Mouse (Mus musculus) midbrain, embryonic 12.5 days (tissue): ENCODE data around the gene Fbp1. TPM values are rescaled to one million over a fixed set of nuclear protein-coding genes. Genes with fewer than 3 reads are reported as not detected.

ENCODE experiments used
- ATAC-seq: fragments of 200-750 bp; cut with Nextera tagmentation; 2 replicates; pipeline ENCODE4 v1.8.0; 2017; ENCODE audit warnings: low read depth, moderate TSS enrichment, moderate library complexity; ENCODE audit not compliant: low FRiP score
- H3K27ac ChIP-seq: fragments of 300-500 bp; sonication (generic); replicated peaks from 2 replicates; pipeline ENCODE4 v1.5.1; 2016; ENCODE audit warnings: mild to moderate bottlenecking
- H3K27me3 ChIP-seq: fragments of 300-500 bp; sonication (generic); 2 replicates; pipeline ENCODE4 v1.6.1; 2016; ENCODE audit warnings: mild to moderate bottlenecking
- H3K36me3 ChIP-seq: fragments of 300-500 bp; sonication (generic); 2 replicates; pipeline ENCODE4 v1.6.1; 2016
- H3K4me1 ChIP-seq: fragments of 300-500 bp; sonication (generic); 2 replicates; pipeline ENCODE4 v1.6.1; 2016
- H3K4me2 ChIP-seq: fragments of 300-500 bp; sonication (generic); replicated peaks from 2 replicates; pipeline ENCODE4 v1.6.1; 2016; ENCODE audit warnings: mild to moderate bottlenecking, moderate library complexity
- H3K4me3 ChIP-seq: fragments of 300-500 bp; sonication (generic); 2 replicates; pipeline ENCODE4 v1.5.1; 2016; ENCODE audit warnings: mild to moderate bottlenecking
- H3K9ac ChIP-seq: fragments of 300-500 bp; sonication (generic); replicated peaks from 2 replicates; pipeline ENCODE4 v1.6.1; 2016; ENCODE audit warnings: mild to moderate bottlenecking, moderate library complexity
- H3K9me3 ChIP-seq: fragments of 300-500 bp; sonication (generic); 2 replicates; pipeline ENCODE4 v1.6.1; 2016; ENCODE audit warnings: mild to moderate bottlenecking
- WGBS: fragments of 180-500 bp; shearing (Covaris S2); methylation state at CpG from one replicate; pipeline ENCODE4 v1.1.7; 2016; 5-methylcytosine and 5-hydroxymethylcytosine counted together
- polyA plus RNA-seq: library from polyadenylated mRNA; unstranded; fragments of >200 nt; fragmentation: Nextera tagmentation; extraction: Ambion mirVana; gene quantifications from 2 replicates; pipeline ENCODE4 v1.2.1, GENCODE M21; 2016

Gene Fbp1
- polyA plus RNA-seq, 1 experiment from 2014 or later: not detected

DNA sequence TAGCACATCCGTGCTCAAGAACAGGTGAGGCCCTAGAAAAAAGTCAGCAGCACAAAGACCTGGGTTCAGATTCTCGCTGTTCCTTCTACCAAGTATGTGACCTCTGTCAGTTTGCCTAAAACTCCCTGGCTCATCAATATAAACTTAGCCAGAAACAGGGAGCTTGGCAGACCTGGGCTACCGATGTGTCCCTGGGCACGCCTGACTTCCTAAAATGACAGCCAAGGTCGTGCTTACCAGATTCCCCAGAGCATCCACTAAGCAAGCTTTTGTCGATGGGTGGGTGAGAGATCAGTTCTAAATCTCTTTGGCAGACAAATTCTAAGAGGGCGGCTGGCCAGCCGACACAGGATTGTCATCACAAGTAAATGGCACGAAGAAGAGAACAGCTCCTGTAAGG is 6.7 kb downstream of the Fbp1 start:
- no peaks in the 10 kb centered on the region for H3K27me3 ChIP-seq
- no peak for ATAC-seq

DNA sequence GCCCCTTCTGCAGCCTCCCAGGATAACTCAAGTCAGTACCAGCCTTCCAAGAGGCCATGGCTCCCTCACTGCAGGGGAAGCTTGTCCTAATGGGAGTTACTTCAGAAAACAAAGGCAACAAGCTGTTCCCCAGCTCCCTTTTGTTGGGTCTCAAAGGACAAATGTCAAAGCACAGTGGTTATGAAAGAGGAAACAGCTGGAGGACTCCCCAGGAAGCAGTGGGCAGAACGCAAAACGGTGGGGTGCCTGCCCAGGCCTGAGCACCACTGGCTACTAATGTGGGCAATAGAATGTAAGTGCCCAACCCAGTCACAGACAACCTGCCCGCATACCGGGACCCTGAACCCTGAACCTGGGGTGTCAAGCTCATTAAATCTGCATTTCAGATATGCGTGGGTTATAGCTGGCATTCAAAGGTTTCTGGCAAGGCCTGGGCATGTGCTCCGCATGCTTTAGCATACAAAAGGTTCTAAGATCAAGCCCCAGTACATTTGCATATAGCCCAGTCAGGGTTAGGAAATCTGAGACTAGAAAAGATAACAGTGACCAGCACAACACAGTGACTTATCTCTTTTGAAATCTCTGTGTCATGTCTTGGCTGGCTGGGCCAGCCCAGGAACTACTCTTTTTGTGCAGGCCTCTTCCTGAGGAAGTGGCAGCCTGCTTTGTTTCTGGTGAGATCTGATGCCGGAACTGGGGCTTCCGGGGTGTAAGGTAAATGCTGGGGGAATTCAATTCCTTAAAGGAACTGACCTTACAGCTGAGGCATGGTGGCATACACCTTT is 8.1 kb downstream of the Fbp1 start:
- Histone ChIP-seq H3K27me3 (no peaks in the 10 kb centered on the region), H3K4me3 (no peak overlapping the region), H3K4me2 (no peak overlapping the region), H3K4me1 (peaks cover 7% of the 10 kb centered on the region), H3K9ac (no peak overlapping the region), H3K9me3 (no peaks in the 10 kb centered on the region), H3K27ac (no peak overlapping the region), H3K36me3 (no peaks in the 10 kb centered on the region)
- 25% methylated on average over 8 of the region's 8 CpGs for WGBS
- no peak for ATAC-seq

More for the DNA sequence above, 6.7 kb downstream of the Fbp1 start:
- WGBS: 84% methylated on average over 9 of the region's 9 CpGs
- H3K4me2 ChIP-seq: no peak overlapping the region
- no peaks in the 10 kb centered on the region for H3K36me3 ChIP-seq
- peaks cover 7% of the 10 kb centered on the region for H3K4me1 ChIP-seq
- no peak overlapping the region for H3K4me3 ChIP-seq
- H3K9ac ChIP-seq: no peak overlapping the region
- no peak overlapping the region for H3K27ac ChIP-seq
- H3K9me3 ChIP-seq: no peaks in the 10 kb centered on the region

DNA sequence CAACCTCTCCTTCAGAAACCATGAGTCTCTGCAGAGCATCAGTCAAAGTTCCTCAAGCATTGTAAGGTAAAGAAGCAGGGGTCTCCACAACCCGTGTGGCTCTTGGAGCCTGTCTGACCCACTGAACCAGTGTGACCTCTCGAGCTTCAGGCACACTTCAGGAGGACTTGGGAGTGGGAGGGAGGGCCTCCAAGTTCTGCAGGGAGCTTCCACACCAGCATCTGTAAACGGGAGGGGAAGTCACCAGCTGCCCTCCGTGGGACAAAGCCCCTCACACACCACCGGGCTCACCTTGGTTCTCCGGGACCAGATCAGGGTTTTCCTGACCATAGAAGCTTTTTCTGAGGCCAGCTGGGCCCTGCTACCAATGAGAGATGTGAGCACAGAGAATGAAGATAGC is 8.7 kb downstream of the Fbp1 start:
- Histone ChIP-seq H3K4me1 (peaks cover 7% of the 10 kb centered on the region), H3K27ac (no peak overlapping the region), H3K9me3 (no peaks in the 10 kb centered on the region), H3K36me3 (no peaks in the 10 kb centered on the region), H3K9ac (no peak overlapping the region), H3K4me3 (no peak overlapping the region), H3K27me3 (no peaks in the 10 kb centered on the region), H3K4me2 (no peak overlapping the region)
- no peak for ATAC-seq
- WGBS: 23% methylated on average over 6 of the region's 6 CpGs

DNA sequence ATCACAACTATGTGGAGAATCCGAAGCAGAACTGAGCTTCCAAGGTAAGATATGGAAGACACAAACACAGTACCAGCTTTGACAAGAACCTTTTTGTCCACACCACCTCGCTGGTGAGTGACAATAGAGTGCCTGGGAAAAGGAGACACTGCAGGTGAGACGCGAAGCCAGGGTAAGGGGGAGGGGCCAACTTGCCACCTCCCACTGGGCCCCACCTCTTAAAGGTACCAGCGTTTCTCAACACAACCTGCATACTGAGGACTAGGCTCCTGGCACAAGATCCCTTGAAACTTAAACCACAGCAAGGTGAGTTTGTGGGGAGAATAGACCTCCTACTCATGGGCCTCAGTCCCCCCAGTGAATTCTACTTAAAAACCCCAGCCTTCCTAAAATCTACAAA is 10.8 kb downstream of the Fbp1 start:
- H3K4me3 ChIP-seq: no peak overlapping the region
- no peaks in the 10 kb centered on the region for H3K27me3 ChIP-seq
- WGBS: 9% methylated on average over 5 of the region's 5 CpGs
- H3K27ac ChIP-seq: no peak overlapping the region
- no peak overlapping the region for H3K9ac ChIP-seq
- peaks cover 7% of the 10 kb centered on the region for H3K4me1 ChIP-seq
- H3K36me3 ChIP-seq: no peaks in the 10 kb centered on the region
- ATAC-seq: no peak
- H3K4me2 ChIP-seq: no peak overlapping the region
- H3K9me3 ChIP-seq: no peaks in the 10 kb centered on the region

DNA sequence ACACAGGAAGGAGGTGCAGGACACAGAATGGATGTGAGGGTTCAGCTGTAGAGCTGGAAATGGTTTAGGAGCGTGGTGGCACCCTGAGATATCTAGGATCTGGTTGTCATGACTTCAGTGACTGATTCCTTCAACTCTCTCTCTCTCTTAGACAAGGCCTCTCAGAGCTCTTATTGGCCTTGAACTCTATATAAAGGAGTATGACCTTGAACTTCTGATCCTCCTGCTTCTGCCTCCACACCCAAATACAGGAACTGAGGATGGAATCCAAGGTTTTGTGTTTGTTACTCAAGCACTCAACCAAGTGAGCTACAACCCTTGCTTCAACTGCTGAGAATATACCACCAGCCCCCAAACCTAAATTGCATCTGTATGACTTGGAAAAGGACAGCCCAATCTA is 12.0 kb downstream of the Fbp1 start:
- H3K36me3 ChIP-seq: no peaks in the 10 kb centered on the region
- no peaks in the 10 kb centered on the region for H3K27me3 ChIP-seq
- WGBS: 73% methylated on average over 1 of the region's 1 CpGs
- no peak overlapping the region for H3K27ac ChIP-seq
- no peak overlapping the region for H3K9ac ChIP-seq
- H3K9me3 ChIP-seq: no peaks in the 10 kb centered on the region
- peaks cover 7% of the 10 kb centered on the region for H3K4me1 ChIP-seq
- H3K4me3 ChIP-seq: no peak overlapping the region
- no peak for ATAC-seq
- no peak overlapping the region for H3K4me2 ChIP-seq

DNA sequence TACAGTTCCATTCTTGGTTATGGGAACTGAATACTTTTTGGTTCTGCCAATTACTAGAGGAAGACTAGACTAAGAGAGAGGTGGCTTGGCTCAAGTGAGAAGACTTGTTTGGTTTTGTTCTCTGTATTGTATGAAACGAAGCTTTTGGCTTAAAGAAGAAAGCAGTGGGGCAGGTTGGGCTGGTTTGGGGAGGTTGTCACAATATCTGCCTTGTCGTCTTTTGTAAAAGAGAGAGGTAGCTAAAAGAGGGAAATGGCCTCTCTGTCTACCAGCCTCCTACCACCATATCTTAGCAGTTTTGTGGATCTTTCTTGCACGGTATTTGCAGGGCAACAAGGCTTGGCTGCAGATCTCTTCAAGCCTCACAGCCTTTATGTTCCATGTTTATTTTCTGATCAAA is 15.8 kb downstream of the Fbp1 start:
- WGBS: 82% methylated on average over 3 of the region's 3 CpGs
- no peaks in the 10 kb centered on the region for H3K36me3 ChIP-seq
- no peak overlapping the region for H3K4me2 ChIP-seq
- H3K27ac ChIP-seq: no peak overlapping the region
- H3K9ac ChIP-seq: no peak overlapping the region
- ATAC-seq: no peak
- H3K4me3 ChIP-seq: no peak overlapping the region
- H3K9me3 ChIP-seq: no peaks in the 10 kb centered on the region
- H3K27me3 ChIP-seq: no peaks in the 10 kb centered on the region
- H3K4me1 ChIP-seq: no peaks in the 10 kb centered on the region

DNA sequence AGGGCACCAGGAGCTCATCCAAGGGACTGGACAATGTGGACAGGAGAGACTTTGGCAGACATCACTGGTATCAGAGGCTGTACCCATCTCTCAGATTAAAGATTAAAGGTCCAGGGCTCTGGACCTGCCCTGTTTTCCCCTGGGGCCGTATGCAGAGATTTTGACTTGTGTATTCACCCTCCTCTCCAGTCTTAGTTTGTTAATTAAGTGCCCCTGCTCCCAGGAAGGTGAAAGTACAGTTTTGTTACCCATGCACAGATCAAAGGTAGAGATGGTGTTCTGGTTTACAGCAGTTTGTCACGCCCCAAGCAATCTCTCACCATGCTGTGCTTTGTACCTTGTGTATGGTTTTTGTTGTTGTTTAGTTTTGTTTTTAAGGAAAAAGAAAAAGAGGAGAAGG is 17.5 kb downstream of the Fbp1 start:
- Histone ChIP-seq H3K27ac (no peak overlapping the region), H3K4me2 (no peak overlapping the region), H3K36me3 (no peaks in the 10 kb centered on the region), H3K9ac (no peak overlapping the region), H3K9me3 (no peaks in the 10 kb centered on the region), H3K4me3 (no peak overlapping the region), H3K4me1 (no peaks in the 10 kb centered on the region), H3K27me3 (no peaks in the 10 kb centered on the region)
- no peak for ATAC-seq
- 84% methylated on average over 2 of the region's 2 CpGs for WGBS

DNA sequence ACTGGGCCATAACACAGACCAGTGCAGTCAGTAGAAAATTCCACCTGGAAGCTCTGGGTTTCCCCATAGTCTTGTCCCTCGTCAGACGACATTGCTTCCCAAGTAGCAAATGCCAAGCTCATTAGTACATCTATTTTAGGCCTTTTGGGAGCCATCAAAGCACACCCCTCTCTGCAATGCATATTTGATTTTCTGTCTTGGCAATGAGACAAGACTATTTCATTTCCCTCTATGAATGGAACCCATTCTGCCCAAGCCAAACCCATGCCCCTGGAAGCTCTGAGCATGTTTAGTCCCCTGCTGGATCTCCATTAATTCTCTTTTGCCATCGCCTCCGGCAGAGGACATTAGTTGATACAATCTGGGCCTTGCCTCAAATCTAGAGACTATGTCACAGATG is 21.3 kb downstream of the Fbp1 start:
- H3K27ac ChIP-seq: no peak overlapping the region
- ATAC-seq: no peak
- 80% methylated on average over 4 of the region's 4 CpGs for WGBS

DNA sequence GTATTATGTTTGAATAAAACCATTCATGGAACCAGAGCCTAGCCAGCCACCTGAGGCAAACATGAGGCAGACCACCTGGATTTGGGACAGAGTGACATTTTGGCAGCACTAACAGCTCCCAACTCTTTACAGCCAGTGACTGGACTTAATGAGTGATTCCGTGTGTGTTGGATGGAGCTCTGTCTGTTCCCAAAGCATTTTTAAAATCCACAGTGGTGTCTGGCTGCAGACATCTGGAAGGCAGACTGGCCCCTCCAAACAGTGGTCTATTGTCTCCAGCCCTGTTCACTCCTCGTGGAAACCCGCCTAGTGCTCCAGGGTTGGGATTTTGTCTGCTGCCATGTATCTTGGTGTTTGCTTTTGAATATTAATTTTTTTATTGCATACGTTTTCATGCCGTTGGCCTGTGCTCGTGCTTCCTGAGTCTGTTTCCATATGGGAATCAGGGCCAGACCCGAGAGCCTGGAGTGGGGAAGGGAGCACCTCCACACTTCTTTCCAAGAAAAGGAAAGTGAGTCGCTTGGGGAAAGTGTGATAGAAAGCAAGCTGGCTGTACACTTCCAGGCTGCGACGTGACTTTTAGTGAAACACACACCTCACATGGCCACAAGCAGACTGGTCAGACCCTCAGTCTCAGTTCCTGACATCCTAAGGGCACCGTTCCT is 22.3 kb downstream of the Fbp1 start:
- ATAC-seq: no peak
- Histone ChIP-seq H3K9ac (no peak overlapping the region), H3K9me3 (no peaks in the 10 kb centered on the region), H3K36me3 (no peaks in the 10 kb centered on the region), H3K27me3 (no peaks in the 10 kb centered on the region), H3K4me1 (no peaks in the 10 kb centered on the region; the same call in 1 of the 2 replicates), H3K27ac (no peak overlapping the region), H3K4me2 (no peak overlapping the region), H3K4me3 (no peak overlapping the region)
- WGBS: 78% methylated on average over 11 of the region's 11 CpGs

More for the DNA sequence above, 21.3 kb downstream of the Fbp1 start:
- Histone ChIP-seq H3K9me3 (no peaks in the 10 kb centered on the region), H3K4me1 (no peaks in the 10 kb centered on the region; the same call in 1 of the 2 replicates), H3K4me3 (no peak overlapping the region), H3K27me3 (no peaks in the 10 kb centered on the region), H3K4me2 (no peak overlapping the region), H3K9ac (no peak overlapping the region), H3K36me3 (no peaks in the 10 kb centered on the region)

DNA sequence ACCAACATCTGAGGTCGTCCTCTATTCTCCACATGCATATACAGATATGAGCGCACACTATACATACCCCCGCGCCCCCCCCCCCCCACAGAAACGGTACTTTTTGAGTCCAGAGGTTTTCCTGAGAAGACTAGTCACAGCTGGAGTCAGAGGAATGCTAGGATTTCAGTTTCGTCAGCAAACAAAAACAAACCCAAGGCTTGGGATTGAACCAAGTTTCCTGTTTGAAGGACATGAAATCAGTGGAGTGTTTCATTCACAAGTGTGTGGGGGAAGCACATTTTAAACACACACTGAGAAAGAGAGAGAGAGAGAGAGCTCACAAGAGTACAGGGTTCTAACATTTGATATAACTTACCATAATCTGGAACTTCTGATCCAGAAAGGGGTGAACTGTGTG is 24.3 kb downstream of the Fbp1 start:
- Histone ChIP-seq H3K4me3 (no peak overlapping the region), H3K36me3 (no peaks in the 10 kb centered on the region), H3K4me1 (no peaks in the 10 kb centered on the region; the same call in 1 of the 2 replicates), H3K9ac (no peak overlapping the region), H3K4me2 (no peak overlapping the region), H3K27me3 (no peaks in the 10 kb centered on the region), H3K9me3 (no peaks in the 10 kb centered on the region), H3K27ac (no peak overlapping the region)
- WGBS: 84% methylated on average over 6 of the region's 6 CpGs
- no peak for ATAC-seq

DNA sequence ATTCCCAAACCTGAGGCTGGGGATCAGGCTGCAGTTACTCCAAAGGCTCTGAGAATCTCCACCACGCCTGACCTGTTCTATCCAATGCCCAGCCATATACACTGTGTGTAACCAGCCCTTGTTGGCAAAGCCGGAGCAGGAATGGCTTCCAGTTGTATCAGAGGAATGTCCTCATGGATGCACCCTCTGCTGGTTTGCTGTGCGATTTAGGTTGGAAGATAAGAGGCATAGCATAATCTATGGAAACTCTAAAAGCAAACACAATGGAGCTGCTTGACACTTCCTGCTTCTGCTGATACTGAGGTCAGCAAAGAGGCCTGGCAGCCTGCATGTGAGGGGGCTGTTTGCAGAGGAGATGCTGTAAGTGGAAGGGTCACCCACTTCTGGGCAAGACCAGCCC is 25.2 kb downstream of the Fbp1 start:
- no peaks in the 10 kb centered on the region for H3K36me3 ChIP-seq
- no peak overlapping the region for H3K9ac ChIP-seq
- H3K27ac ChIP-seq: no peak overlapping the region
- ATAC-seq: no peak
- no peaks in the 10 kb centered on the region for H3K27me3 ChIP-seq
- H3K9me3 ChIP-seq: no peaks in the 10 kb centered on the region
- WGBS: 84% methylated on average over 3 of the region's 3 CpGs
- H3K4me3 ChIP-seq: no peak overlapping the region
- H3K4me2 ChIP-seq: no peak overlapping the region
- no peaks in the 10 kb centered on the region; the same call in 1 of the 2 replicates for H3K4me1 ChIP-seq

DNA sequence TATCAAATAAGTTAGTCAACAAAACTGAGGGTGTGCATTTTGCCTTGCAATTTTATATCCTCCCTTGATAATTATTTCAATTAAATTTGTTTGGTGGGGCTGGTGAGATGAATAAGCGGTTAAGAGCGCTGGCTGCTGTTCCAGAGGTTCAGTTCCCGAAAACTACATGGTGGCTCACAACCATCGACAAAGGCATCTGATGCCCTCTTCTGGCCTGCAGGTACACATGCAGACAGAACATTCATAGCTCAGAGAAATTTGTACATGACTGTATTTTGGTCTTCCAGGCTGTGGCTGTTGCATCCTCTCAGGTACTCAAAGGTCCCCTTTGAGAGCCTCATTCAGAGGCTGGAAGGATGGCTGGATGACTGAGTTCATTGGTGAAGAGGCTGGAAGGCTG is 28.0 kb downstream of the Fbp1 start:
- no peak overlapping the region for H3K4me2 ChIP-seq
- H3K4me1 ChIP-seq: no peaks in the 10 kb centered on the region; the same call in 1 of the 2 replicates
- 89% methylated on average over 4 of the region's 4 CpGs for WGBS
- no peak overlapping the region for H3K27ac ChIP-seq
- no peaks in the 10 kb centered on the region for H3K36me3 ChIP-seq
- no peaks in the 10 kb centered on the region for H3K9me3 ChIP-seq
- H3K27me3 ChIP-seq: peaks cover 4% of the 10 kb centered on the region; the same call in 1 of the 2 replicates
- no peak overlapping the region for H3K9ac ChIP-seq
- no peak for ATAC-seq
- no peak overlapping the region for H3K4me3 ChIP-seq
